Mouse (Mus musculus): ENCODE data around the gene Ehd2. TPM values are rescaled to one million over a fixed set of nuclear protein-coding genes. Genes with fewer than 3 reads are reported as not detected.

Gene Ehd2
- polyA plus RNA-seq, 1 experiment = 3.0 TPM

GRCm38 (mm10) chr7:15954436-15954835 is 12.9 kb downstream of the Ehd2 start:
- TF ChIP-seq CTCF (IDR thresholded peaks at IDR 0.05; ENCODE audit: control insufficient read depth, insufficient read depth, insufficient replicate concordance, low read depth, low read length) (no peak), POLR2A (IDR thresholded peaks at IDR 0.05; ENCODE audit: control insufficient read depth, low read depth, low read length) (no peak)
- Histone ChIP-seq H3K27me3 (ENCODE audit: control insufficient read depth, insufficient read depth, low read length) (no peaks in the 10 kb centered on the region), H3K4me1 (ENCODE audit: control insufficient read depth, insufficient read depth, low read length) (peaks cover 7% of the 10 kb centered on the region), H3K36me3 (ENCODE audit: control insufficient read depth, insufficient read depth, low read length) (no peaks in the 10 kb centered on the region), H3K4me3 (ENCODE audit: control insufficient read depth, low read depth, low read length) (no peak overlapping the region), H3K27ac (ENCODE audit: control insufficient read depth, insufficient read depth, low read depth, low read length) (no peak overlapping the region)

- no peaks in the 10 kb centered on the region for H3K36me3 ChIP-seq (ENCODE audit: control insufficient read depth, insufficient read depth, low read length)
- peaks cover 10% of the 10 kb centered on the region for H3K4me1 ChIP-seq (ENCODE audit: control insufficient read depth, insufficient read depth, low read length)
- H3K27ac ChIP-seq (ENCODE audit: control insufficient read depth, insufficient read depth, low read depth, low read length) = no peak overlapping the region
- TF ChIP-seq CTCF (IDR thresholded peaks at IDR 0.05; ENCODE audit: control insufficient read depth, insufficient read depth, insufficient replicate concordance, low read depth, low read length) (peak; percentile 41; the same call in 1 of the 2 replicates), POLR2A (IDR thresholded peaks at IDR 0.05; ENCODE audit: control insufficient read depth, low read depth, low read length) (no peak)
- no peaks in the 10 kb centered on the region for H3K27me3 ChIP-seq (ENCODE audit: control insufficient read depth, insufficient read depth, low read length)
- H3K4me3 ChIP-seq (ENCODE audit: control insufficient read depth, low read depth, low read length) = no peak overlapping the region
Measured at GRCm38 (mm10) chr7:15953307-15954074, 13.9 kb downstream of the Ehd2 start.

- Histone ChIP-seq H3K4me1 (ENCODE audit: control insufficient read depth, insufficient read depth, low read length) (peaks cover 11% of the 10 kb centered on the region), H3K27me3 (ENCODE audit: control insufficient read depth, insufficient read depth, low read length) (no peaks in the 10 kb centered on the region), H3K27ac (ENCODE audit: control insufficient read depth, insufficient read depth, low read depth, low read length) (no peak overlapping the region), H3K36me3 (ENCODE audit: control insufficient read depth, insufficient read depth, low read length) (no peaks in the 10 kb centered on the region), H3K4me3 (ENCODE audit: control insufficient read depth, low read depth, low read length) (no peak overlapping the region)
- TF ChIP-seq POLR2A (IDR thresholded peaks at IDR 0.05; ENCODE audit: control insufficient read depth, low read depth, low read length) (no peak), CTCF (IDR thresholded peaks at IDR 0.05; ENCODE audit: control insufficient read depth, insufficient read depth, insufficient replicate concordance, low read depth, low read length) (no peak)
Measured at GRCm38 (mm10) chr7:15952416-15952815, 15.0 kb downstream of the Ehd2 start.

GRCm38 (mm10) chr7:15950008-15950407 is 17.4 kb downstream of the Ehd2 start:
- Histone ChIP-seq H3K4me1 (ENCODE audit: control insufficient read depth, insufficient read depth, low read length) (peaks cover 8% of the 10 kb centered on the region), H3K27me3 (ENCODE audit: control insufficient read depth, insufficient read depth, low read length) (no peaks in the 10 kb centered on the region), H3K27ac (ENCODE audit: control insufficient read depth, insufficient read depth, low read depth, low read length) (no peak overlapping the region), H3K4me3 (ENCODE audit: control insufficient read depth, low read depth, low read length) (no peak overlapping the region), H3K36me3 (ENCODE audit: control insufficient read depth, insufficient read depth, low read length) (no peaks in the 10 kb centered on the region)
- TF ChIP-seq CTCF (IDR thresholded peaks at IDR 0.05; ENCODE audit: control insufficient read depth, insufficient read depth, insufficient replicate concordance, low read depth, low read length) (no peak), POLR2A (IDR thresholded peaks at IDR 0.05; ENCODE audit: control insufficient read depth, low read depth, low read length) (no peak)

GRCm38 (mm10) chr7:15949216-15949790 is 18.1 kb downstream of the Ehd2 start:
- Histone ChIP-seq H3K36me3 (ENCODE audit: control insufficient read depth, insufficient read depth, low read length) (no peaks in the 10 kb centered on the region), H3K4me3 (ENCODE audit: control insufficient read depth, low read depth, low read length) (no peak overlapping the region), H3K27ac (ENCODE audit: control insufficient read depth, insufficient read depth, low read depth, low read length) (no peak overlapping the region), H3K4me1 (ENCODE audit: control insufficient read depth, insufficient read depth, low read length) (peaks cover 10% of the 10 kb centered on the region), H3K27me3 (ENCODE audit: control insufficient read depth, insufficient read depth, low read length) (no peaks in the 10 kb centered on the region)
- no peak for TF ChIP-seq CTCF (IDR thresholded peaks at IDR 0.05; ENCODE audit: control insufficient read depth, insufficient read depth, insufficient replicate concordance, low read depth, low read length)

GRCm38 (mm10) chr7:15948381-15948941 is 18.9 kb downstream of the Ehd2 start:
- TF ChIP-seq CTCF (IDR thresholded peaks at IDR 0.05; ENCODE audit: control insufficient read depth, insufficient read depth, insufficient replicate concordance, low read depth, low read length) (peak; percentile 71; the same call in 1 of the 2 replicates), POLR2A (IDR thresholded peaks at IDR 0.05; ENCODE audit: control insufficient read depth, low read depth, low read length) (0 out of 2 replicates have a peak, but pooled peaks have one; percentile 15)
- H3K27ac ChIP-seq (ENCODE audit: control insufficient read depth, insufficient read depth, low read depth, low read length) = no peak overlapping the region
- no peaks in the 10 kb centered on the region for H3K27me3 ChIP-seq (ENCODE audit: control insufficient read depth, insufficient read depth, low read length)
- H3K36me3 ChIP-seq (ENCODE audit: control insufficient read depth, insufficient read depth, low read length) = no peaks in the 10 kb centered on the region; the same call in 1 of the 2 replicates
- H3K4me3 ChIP-seq (ENCODE audit: control insufficient read depth, low read depth, low read length) = peak overlapping the region; percentile 68
- peaks cover 10% of the 10 kb centered on the region for H3K4me1 ChIP-seq (ENCODE audit: control insufficient read depth, insufficient read depth, low read length)

GRCm38 (mm10) chr7:15947653-15948260 is 19.6 kb downstream of the Ehd2 start:
- no peak overlapping the region for H3K27ac ChIP-seq (ENCODE audit: control insufficient read depth, insufficient read depth, low read depth, low read length)
- H3K36me3 ChIP-seq (ENCODE audit: control insufficient read depth, insufficient read depth, low read length) = no peaks in the 10 kb centered on the region; the same call in 1 of the 2 replicates
- H3K4me3 ChIP-seq (ENCODE audit: control insufficient read depth, low read depth, low read length) = peak overlapping the region; percentile 9; the same call in 1 of the 2 replicates
- no peak for TF ChIP-seq POLR2A (IDR thresholded peaks at IDR 0.05; ENCODE audit: control insufficient read depth, low read depth, low read length)
- no peak for TF ChIP-seq CTCF (IDR thresholded peaks at IDR 0.05; ENCODE audit: control insufficient read depth, insufficient read depth, insufficient replicate concordance, low read depth, low read length)
- H3K4me1 ChIP-seq (ENCODE audit: control insufficient read depth, insufficient read depth, low read length) = peaks cover 10% of the 10 kb centered on the region
- no peaks in the 10 kb centered on the region for H3K27me3 ChIP-seq (ENCODE audit: control insufficient read depth, insufficient read depth, low read length)

Measured in testis, adult 2 months (tissue).